Mouse (Mus musculus) gastrocnemius, postnatal 14 days (tissue): ENCODE results near the gene Gba2. TPM values are rescaled to one million over a fixed set of nuclear protein-coding genes. Genes with fewer than 3 reads are reported as not detected.
A peak's percentile ranks its signal among the peaks of the same experiment; 100 is the strongest.

Experiments used
- DNase-seq: peaks from one replicate; pipeline ENCODE4 v3.0.0; 2021; ENCODE audit warnings: mixed read lengths
- intact Hi-C: fragments of 180-260 bp; cut with DNase I; formaldehyde crosslinking; loops from one replicate; pipeline ENCODE4 v1.15.1; 2025; ENCODE audit warnings: low total_unique reads
- total RNA-seq, 2 experiments: library from RNA; stranded (reverse); gene quantifications; 2 replicates each; pipeline ENCODE4 v1.2.3; 2021

Gene Gba2
- total RNA-seq, 2 experiments from 2014 or later: 5.1 to 6.2 TPM

DNA sequence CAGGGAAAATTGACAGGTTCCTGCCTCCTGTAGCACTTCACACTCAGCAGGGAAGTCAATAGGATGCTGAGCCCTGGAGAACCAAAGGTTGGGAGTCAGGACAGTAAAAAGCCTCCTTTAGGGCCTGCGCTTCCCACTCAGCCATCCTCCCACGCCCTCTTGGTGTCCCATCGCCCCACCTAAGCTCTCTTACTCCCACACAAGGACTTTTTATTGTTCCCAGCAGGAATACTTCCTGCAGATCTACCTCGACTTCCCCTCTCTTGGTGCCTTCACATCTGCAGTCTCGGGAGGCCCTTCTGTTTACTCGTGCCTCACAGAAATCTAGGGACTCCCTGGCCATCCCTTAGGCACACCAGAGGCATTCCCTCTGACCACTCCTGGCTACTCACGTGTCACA, 4.7 kb upstream of the Gba2 start:
- DNase-seq: no peak
- intact Hi-C loops: no loop called here

DNA sequence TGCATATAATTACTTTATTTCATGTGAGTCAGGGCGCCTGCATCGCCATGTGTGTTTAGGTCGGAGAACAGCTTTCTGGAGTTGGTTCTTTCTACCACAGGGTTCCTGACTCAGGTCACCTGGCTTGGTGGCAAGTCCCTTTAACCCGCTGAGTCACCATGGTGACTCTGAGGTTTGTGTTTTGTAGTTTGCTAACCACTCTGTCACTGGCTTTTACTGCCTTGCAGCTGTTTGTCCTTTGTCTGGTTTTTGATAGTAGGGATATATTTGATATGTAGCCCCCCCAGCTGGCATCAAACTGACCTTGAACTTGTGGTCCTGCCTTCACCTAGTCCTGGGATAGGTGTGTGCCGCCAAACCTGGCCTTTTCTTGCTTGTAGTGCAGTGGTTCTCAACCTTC, 3.6 kb upstream of the Gba2 start:
- intact Hi-C loops: no loop called here
- no peak for DNase-seq

DNA sequence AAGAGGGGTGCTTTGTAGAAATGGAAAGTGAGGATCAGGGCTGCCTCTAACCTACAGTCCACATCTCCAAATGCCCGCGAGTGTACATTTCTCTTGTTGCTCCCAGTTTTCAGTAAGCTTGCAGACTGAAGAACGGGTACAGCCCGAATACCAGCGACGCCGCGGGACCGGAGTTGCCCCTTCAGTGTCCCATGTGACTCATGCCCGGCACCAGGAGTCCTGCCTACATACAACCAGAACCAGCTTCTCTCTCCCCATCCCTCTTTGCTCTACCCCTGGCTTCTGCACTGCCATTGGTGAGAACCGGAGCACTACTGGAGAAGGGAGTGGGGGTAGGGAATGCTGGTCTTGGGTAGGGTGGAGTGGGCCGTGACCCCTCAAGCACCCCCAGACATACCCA, 2.7 kb upstream of the Gba2 start:
- no peak for DNase-seq
- intact Hi-C loops: no loop called here

DNA sequence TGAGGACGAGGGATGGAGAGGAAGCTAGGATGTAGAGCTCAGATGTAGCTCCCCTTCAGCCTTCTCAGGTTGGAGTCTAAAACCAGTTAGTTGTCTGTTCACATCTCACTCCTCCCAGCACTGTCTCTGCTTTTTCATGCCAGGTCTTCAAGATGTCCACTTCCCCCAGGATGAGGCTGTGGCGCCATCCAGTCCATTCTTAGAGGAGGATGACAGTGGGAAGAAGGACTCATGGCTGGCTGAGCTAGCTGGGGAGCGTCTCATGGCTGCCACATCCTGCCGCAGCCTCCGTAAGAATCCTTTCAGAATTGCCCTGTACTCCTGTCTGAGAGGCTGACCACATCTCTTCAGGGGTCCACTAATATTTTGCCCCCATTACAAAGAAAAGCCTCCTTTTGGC, 2.0 kb upstream of the Gba2 start:
- intact Hi-C loops: no loop called here
- DNase-seq: no peak

DNA sequence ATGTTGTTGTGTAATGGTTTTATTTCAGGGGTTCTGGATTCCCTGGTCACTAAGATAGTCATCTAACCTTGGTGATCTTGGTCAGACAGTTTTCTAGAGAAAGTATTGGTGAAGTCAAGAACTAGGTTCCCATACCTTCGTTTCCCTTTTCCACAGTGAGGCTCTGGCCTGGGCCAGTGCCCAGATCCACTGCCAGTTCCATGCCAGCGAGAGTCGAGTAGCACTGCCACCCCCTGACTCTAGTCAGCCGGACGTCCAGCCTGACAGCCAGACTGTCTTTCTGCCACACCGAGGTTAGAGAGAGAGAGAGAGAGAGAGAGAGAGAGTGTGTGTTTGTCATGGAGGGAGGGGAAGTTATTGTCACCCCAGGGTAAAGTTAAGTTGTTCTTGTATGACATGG, 1.1 kb upstream of the Gba2 start:
- intact Hi-C loops: no loop called here
- no peak for DNase-seq

DNA sequence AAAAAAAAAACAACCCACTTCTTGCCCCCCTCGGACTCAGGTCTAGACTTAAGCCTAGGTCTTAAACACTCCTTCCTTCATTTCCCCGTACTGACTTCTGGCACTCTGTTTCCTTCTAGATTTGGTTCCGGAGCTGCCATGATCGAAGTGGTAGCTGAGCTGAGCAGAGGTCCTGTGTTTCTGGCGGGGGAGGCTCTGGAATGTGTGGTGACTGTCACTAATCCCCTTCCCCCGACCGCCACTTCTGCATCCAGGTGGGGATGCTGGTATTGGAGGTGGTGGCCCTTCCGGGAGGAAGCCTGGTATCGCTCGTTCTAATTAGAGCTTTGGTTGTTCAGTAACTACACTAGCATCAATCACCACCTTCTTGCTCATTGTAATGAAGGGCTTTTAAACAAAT, 583 bp upstream of the Gba2 start:
- intact Hi-C loops: no loop called here
- DNase-seq: no peak

DNA sequence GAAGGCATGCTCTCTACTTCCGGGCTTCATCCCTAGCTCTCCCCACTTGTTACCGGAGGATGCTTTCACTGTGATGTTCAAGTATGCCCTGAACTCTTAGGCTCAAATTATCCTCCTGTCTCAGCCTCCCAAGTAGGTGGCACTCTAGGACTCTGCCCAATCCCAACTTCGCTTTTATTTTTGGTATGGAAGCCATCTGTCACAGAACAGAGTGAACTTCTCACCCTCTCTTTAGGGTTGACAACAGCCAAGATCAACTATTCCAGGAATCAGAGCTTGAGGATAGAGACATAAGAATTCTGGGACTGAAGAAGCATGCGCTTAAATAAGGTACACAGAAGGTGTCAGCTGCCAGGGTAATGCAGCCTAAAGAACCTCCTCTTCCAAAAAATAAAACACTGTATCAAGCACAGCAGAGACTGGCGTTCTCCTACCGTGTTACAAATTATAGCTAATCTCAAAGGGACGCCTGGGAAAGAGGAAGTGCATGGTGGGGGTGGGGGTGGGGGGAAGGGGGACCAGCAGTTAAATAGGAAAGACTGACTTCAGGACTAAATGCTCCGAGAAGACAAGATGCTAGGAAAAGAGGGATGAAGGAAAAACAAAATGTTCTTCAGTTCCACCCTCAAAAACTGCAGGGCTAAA, 1.3 kb downstream of the Gba2 start:
- intact Hi-C loops: no loop called here

DNA sequence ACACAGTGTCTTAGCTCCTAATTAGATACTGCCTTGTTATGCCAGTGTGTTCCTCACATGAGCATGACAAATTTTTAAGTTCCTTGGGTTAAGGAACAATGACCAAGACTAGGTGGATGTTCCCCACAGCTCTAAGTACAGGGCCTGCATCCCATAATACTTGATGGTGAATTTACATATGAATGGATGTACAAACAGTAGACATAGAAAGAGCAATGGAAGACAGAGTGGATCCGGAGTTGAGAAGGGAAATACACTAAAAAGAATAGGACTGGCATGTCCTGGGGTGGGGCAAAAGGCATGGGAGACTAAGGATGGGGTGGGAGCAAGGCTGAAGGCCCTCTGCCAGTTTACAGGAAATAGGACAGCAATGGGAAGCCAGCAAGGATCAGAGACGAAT, 3.3 kb downstream of the Gba2 start:
- intact Hi-C loops: no loop called here
- no peak for DNase-seq

More for the DNA sequence above, 1.3 kb downstream of the Gba2 start:
- no peak for DNase-seq

DNA sequence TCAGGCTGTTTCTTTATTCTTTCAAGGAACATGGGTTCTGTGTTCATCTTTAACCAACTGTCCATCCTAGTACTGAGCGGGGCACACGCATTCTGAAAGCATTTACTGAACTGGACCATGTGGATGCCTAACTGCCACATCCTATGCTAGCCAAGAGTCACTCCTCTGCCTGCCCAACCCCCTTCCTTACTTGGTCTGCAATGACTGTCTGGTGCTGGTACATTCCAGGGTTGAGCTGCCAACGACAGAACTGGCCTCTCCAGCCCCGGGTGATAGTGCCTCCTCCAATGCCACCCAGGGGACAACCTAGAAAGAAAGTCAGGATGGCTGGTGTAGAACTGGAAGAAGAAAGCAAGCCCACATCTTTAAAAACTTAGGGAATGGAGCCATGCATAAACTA, 5.1 kb downstream of the Gba2 start:
- intact Hi-C loops: no loop called here
- DNase-seq: no peak

DNA sequence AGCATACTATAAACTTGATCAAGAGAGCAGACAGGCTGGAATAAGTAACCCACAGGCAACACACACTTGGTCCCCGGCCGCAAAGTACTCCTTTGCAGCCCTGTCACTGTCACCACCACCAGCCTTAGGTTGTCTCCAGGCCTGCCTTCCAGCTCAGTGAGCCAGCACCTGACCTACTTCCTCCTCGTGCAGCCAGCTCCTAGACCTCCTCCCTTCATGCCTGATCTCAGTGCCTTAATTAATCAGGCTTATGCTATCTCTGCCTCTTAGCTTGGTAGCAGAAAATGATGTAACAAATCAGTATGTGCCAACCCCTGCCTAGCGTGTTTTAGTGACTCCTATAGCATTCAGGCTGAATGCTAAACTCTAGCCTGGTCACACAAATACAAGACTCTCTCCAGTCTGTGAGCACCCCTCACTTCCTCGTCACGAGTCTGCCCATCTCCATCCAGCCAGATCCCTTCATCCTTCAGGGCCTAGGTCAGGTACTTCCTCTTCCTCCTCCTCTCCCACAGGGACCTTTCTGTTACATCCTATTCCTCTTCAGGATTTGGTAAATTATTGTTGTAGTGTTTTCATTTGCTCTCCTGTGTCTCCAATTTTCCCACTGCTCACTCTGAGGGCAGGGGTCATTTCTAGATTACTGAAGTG, 7.2 kb downstream of the Gba2 start:
- intact Hi-C loops: no loop called here
- DNase-seq: no peak

DNA sequence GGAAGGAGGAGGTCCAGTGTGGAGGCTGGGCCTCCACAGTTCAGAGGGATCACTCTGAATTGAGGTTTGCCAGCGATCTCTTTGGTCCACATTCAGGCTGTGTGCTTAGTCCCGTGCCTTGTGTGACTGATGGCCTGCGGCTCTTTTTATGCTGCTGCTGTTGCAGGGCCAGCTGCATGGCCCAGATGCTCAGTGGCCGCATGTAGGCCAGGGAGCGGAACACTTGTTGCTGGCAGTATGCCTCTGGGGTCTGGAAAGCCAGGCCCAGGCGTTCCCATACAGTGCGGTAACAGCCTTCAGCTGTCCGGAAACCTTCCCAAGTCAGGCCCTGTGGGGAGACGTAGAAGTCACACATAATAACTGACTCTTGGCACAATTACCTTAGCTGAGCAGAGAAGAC, 11.5 kb downstream of the Gba2 start:
- intact Hi-C loops: no loop called here

DNA sequence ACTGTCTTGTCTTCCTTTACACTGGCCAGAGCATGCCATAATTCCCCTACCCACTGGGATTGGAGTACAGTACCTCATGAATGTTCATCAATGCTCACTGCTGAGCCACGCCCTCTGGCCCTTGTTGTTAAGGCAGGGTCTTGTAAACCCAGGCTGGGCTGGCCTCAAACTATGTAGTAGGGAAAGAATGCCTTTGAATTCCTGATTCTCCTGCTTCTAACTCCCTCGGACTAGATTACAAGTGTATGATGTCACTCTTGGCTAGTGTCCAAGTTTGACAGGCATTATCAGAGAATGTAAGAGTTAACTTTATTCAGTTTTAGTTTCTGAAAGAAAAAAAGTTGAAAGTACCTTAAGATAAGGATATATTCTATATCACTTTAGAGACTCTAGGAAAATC, 14.4 kb downstream of the Gba2 start:
- no peak for DNase-seq
- intact Hi-C loops: no loop called here

More for the DNA sequence above, 11.5 kb downstream of the Gba2 start:
- DNase-seq: peak; percentile 56

DNA sequence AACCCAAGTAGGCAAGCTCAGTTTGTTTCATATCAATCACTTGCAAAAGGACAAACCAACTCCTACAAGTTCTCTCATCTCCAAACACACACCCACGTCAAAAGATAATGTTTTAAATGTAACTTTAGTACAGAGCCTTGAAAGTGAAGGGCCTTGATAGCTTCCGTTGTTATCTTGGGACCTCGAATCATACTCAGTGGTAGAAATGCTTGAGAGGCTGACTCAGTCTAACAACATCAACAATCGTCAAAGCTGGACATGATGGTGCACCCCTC, 15.1 kb downstream of the Gba2 start:
- intact Hi-C loops: no loop called here
- DNase-seq: no peak

DNA sequence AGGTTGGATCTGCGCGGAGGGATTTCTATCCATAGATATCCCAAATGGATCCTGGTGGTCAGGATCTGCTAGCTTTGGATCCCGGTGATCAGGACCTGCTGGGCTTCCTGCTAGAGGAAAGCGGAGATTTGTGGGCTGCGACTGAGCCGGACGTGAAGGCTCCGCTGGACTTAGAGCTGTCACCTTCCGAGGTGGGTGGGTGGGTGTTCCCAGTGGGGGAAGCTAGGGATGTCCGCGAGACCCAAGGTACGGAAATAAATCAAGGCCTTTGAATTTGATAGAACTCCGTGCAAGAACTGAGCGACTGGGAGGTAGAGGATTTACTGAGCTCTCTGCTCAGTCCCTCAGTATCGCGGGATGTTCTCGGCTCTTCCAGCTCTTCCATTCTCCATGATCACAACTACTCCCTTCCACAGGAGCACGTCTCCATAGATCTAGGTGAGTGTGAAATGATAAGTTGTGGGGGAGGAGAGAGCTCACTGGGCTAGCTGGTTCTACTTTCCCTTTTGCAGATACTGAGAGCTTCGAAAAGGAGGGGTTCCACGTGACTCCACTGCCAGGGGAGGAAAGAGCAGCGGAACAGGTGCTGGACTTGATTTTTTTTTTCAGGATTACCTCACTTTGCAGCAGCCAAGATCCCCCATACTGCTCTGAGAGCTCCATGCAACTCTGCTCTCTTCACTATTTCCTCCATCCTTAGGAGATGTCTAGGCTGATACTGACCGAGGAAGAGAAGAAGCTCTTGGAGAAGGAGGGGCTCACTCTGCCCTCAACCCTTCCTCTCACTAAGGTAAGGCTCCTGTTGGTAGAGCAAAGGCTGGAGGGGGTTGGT, 15.7 kb downstream of the Gba2 start:
- DNase-seq: no peak
- intact Hi-C loops: no loop called here

DNA sequence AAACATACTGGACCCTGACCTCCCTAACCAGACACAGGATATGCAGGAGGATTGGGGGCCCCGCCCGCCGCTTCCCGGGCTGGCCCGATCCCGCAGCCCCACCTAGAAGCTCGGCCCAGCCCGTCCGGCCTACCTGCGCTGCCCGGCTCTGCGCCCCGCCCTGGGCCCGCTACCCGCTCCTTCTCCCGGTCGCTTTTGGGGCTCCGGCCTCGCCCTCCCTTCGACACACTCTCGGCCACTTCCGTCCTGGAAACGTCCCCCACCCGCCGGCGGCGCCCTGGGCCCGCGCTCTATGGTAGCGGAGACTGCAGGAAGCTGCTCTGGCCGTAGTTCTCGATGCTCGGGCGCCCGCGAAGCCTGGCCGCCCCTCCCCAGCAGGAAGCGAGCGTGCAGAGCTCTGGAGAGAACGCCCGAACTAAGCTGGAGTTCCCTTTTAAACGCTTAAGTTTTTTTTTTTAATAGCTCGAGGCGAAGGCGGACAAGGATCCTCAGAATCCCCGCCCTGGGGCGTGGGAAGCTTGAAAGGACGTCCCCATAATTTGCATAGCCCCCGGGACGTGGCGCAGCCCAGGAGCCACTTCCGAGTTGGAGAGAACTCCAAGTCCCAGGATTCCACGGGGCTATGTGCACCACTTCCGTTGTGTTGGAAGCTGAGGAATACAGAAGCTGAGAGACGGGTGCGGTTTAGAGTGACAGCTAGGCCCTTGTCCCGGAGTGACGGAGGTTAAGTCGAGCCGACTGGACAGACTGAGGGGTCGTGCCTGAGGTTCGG, 16.5 kb downstream of the Gba2 start, which contains the start of the genes Creb3 and Tln1:
TSS of gene Creb3 (plus strand) at position 336 of the 772 bp plus-strand sequence.
TSS of gene Tln1 (minus strand) at position 695 of the 772 bp plus-strand sequence.
- intact Hi-C loops: no loop called here
- DNase-seq: peak; percentile 94

DNA sequence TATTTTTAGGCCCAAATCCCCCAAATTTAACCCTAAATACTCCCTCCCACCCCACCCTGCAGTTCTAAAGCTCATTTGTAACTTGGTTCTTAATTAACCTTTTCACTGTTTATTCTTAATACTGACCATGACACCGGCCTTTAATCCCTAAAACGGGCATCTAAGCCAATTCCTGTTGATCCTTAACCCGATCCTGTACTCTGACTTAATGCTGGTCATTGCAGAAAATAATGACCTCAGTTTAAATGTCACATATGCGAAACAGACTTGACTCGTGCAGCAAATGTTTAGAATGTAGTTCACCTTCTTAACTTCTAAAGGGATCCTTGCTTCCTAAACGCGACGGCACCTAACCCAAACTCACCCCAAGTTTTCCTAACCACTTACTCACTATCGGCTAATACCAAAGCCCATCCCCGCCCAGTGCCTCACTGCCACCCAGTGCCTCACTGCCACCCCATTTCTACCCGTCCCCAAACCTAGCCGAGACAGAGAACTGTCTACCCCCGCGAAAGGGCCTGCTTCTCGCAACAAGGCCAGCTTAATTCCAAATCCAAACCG, 17.2 kb downstream of the Gba2 start:
- intact Hi-C loops: no loop called here
- DNase-seq: no peak

DNA sequence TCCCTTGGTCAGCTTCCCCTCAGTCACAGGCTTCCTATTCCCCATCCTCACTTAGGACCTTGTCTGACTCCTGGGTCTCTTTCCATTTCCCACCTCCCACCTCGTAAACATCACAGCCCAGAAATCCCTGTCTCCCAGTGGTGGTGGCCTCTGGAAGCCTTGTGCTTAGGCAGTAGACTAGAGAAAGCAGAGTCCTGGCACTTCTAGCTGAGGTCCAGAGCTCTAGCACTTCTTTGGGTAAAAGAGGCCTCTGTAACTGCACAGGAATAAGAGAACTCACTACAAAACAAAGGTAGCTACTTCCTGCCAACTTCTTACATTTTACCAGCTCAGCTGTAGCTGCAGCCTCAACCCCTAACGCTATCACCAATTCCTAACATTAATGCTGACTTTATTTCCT, 17.7 kb downstream of the Gba2 start:
- no peak for DNase-seq
- intact Hi-C loops: no loop called here

DNA sequence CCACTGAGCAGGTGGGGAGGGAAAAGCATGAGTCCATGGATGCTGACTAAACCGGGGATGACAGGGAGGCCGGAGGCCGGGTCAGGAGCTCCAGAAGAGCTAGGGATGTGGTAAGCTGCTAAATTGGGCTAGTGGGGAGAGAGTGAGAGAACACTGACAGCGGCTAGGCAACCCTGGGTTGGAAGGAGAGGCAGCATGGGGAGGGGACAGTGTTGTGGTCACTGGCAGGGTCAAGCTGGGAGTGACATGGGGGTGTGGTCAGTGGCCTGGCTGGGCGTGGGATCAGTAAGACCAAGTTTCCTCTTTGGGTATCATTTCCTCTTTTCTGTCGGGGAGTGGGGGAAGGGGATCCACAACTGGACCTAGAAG, 18.4 kb downstream of the Gba2 start:
- intact Hi-C loops: no loop called here
- peak; percentile 55 for DNase-seq

DNA sequence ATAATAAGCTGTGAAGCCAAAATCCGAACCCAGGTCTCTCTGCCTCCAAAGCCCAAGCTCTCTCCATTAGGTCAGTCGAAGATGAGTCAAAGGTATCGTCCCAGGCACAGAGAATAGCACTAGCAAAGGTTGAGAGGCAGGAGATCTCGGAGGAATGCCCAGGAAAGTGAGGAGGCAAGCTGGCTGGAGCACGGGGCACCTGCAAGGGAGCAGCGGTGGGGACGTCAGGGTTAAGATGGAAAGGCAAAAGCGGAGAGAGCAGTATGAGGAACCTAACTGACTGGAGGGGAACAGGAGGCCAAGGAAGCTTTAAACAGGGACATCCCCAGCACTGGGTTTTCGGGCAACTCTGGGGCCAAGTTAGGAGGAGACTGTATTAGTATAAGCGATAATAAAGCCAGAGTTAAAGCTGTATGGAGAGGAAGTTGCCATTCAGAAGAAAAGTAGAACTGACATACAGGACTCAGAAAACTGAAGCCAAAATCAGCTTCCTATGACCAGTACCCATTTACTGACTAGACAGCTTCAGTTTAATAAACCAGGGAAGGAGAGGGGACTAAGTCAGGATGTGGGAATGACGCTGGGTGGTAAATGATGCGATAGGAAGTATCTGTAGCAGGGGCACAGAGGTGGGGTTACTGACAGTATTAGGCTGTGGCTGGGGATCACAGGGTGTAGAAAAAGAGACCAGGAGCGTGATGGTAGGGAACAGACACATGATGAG, 19.0 kb downstream of the Gba2 start:
- no peak for DNase-seq
- intact Hi-C loops: no loop called here
